Mouse (Mus musculus) urinary bladder, postnatal 10 days (tissue): Measurements from ENCODE around the gene Tln1.

Source experiments
- DNase-seq: peaks from one replicate; pipeline ENCODE4 v3.0.0; 2022; ENCODE audit warnings: low spot score

The Tln1 gene

DNA sequence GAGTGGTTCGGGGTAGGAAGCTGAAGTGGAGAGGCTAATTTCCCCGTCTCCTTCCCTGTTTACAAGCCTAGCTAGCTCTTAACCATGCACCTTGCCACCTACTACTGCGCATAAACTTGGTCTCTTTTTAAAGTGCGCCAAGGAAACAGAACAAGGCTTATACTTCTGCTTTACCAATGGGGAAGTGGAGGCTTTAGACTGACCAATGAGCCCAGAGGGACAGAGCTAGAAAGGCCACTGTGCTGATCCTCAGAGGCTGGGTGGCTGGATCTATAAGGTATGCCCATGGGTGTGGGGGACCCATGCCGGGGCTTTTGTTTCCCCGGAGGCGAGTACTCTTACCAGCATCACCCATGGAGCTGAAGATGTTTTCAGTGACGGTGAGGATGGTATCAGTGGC is 15.3 kb downstream of the Tln1 start:
- no peak for DNase-seq

DNA sequence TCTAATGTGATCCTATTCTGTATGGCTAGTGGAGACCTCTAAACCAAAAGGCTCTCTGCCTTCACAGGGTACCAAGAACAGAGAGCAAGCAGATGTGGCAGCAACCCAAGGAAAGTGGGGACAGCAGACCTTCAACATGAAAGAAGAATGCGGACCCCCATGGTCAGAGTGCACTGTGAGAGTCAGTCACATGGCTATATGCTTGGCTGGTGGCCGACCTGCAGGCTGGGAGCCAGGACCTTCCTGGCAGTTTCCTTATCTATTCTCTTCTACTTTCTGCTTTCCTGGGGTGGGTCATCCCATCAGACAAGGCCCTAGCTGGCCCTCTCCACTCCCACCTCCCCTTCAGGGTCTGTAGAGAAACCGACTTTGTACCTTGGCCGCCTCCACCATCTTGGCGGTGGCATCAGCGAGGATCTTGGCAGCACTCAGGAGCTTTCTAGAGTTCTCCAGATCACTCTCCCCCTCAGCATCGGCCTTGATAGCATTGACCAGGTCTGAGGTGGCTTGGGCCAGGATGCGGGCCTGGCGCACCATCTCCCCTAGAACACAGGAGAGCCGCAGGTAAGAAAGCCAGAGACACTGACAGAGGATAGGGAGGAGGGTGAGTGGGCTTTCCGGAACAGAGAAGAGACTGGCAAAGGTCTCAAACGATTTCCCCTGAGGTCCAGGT is 16.0 kb downstream of the Tln1 start:
- no peak for DNase-seq

DNA sequence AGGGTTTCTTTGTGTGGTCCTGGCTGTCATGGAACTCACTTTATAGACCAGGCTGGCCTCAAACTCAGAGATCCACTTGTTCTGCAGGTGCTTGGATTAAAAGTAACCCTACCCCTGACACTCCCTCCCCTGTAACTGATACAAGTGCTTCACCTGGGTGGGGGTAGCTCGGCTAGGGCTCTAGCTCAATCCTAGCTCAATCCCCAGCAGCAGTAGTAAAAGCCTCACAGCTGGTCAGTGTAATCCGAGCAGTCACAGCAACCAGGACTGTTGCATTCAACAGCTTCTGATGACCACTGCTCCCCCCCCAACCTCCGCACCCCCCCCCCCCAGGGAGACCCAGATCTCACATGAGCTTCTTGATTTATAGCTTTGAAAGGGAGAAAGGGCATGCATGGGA is 20.4 kb downstream of the Tln1 start:
- DNase-seq, result no peak

DNA sequence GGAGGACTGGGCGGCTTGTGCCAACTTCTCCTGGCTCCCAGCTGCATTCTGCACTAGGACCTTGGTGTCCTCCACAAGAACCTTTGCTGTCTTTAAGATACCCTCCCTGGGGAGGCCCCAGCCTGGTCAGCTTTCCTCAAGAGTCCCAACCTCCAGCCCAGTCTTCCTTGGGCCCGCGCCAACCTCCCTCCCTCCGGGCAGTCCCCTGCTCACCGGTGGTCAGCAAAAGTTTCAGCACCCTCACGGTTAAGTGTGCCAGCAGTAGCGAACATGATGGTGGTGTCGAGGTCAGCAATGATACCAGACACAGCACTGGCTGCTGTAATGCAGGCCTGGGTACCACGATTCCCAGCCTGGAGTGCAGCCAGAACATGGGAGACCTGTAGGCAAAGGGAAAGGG is 26.5 kb downstream of the Tln1 start:
- no peak for DNase-seq

DNA sequence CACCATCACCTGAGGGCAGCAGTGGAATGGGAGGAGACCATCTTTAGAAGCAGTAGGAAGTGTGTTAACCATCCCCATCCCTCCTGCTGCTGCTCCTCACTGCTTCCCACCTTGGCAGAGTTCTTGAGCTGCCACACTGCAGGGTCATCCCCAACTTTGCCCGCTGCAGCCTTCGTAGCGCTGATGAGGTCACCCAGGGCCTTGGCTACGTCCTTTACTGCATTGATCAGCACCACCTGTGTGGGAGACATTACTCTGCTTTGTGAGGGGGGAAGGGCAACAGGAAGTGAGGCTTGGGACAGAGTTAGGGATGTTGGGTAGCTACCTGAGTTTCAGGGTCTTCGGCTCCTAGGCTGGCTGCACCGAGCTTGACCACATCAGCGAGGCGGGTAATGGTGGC is 26.9 kb downstream of the Tln1 start:
- no peak for DNase-seq

DNA sequence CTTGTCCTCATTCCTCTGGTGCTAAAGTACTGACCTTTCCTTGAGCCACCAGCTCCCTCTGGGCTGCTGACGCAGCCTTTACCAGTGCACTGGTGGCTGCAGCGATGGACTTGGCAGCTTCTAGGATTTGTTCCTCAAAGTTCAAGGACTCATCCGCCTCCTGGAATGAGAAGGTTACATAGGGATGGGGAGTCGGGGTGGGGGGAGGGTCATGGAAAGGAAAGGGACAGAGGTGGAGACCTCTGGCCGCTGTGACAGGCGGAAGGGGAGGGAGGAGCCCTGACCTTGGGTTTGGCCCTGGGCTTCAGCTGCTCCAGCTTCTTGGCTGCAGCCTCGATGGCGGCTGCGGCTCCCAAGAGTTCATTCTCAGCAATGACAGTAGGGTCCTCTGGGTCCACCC is 29.2 kb downstream of the Tln1 start:
- DNase-seq, result no peak

DNA sequence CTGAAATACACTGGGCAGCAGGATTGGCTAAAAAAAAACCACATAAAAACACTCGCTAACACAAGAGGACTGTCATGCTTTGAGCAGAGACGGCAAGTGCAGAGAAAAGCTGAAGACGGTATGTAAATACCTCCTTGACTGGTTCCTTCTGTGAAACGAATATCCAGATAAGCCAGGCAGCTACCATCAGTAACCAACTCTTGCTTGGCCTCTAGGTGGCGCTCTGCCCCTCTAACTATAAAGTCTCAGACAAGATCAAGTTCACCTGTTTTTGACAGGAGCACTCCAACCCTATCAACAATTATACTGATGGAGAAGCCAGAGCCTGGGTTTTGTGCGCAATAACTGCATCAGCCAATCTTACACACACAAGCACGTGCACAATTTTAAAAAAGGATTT is 31.9 kb downstream of the Tln1 start:
- no peak for DNase-seq

DNA sequence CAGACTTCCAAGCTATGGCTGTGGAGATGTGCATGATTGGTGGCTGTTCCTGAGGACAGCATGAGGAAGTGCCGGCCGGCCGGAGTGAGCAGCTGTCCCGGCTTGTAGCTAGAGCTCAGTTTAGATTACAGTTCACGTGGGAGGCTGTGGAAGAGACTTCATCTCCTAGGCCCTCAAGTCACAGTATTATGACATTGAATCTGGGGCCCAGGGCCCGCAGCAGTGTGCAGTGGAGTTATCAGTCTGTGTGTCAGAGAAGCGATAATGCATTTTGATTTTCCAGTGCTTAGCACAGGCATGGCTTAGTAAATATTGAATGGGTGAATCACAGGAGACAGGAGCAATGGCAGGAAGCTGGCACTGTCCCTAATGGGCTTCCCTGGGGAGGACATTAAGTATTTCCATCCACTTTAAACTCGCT is 32.4 kb downstream of the Tln1 start:
- DNase-seq, result no peak

DNA sequence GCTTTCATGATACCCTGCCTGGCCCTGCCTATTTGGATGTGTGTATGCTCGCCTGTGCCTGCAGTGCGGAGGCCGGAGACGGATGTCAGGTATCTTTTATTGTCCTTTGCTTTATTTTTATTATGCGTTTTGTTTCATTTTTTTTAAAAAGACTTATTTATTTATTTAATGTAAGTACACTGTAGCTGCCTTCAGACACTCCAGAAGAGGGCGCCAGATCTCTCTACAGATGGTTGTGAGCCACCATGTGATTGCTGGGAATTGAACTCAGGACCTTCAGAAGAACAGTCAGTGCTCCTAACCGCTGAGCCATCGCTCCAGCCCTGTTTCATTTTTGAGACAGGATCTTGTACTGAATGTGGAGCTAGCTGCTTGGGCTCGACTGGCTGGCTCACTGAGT is 34.0 kb downstream of the Tln1 start:
- DNase-seq, result no peak

DNA sequence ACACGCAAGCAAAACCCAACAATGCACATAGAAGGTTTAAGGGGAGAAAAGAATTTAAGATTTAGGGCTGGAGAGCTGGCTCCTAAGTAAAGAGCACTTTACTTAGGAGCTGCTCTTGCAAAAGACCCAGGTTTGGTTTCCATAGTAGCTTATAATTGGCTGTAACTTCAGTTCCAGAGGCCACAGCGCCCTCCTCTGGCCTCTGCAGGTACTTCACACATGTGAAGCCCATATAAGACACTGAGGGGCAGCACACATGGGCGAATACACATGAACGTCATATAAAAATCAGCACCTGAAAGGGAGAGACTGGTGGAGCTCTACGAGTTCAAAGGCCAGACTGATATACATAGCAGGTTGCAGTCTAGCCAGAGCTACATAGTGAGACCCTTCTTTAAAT is 34.6 kb downstream of the Tln1 start:
- DNase-seq, result no peak

DNA sequence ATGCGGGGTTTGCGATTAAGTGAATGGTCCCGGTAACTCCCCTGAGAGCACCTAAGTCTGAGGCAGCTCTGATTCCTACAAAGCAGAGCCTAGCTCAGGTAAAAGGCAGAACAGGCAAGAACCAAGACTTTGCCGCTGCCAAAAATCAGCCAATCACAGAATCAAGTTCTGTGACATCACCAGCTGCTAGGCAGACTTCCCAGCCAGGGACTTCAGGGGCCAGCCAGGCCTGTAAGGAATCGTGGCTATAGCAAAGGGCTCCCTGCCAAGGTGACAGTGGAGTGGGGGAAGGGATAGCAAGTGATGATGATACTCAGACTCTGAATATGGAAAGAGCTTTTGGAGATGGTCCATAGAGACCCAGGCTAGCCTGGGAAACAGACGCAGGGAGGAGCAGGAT is 42.5 kb downstream of the Tln1 start:
- peak; percentile 73 for DNase-seq

DNA sequence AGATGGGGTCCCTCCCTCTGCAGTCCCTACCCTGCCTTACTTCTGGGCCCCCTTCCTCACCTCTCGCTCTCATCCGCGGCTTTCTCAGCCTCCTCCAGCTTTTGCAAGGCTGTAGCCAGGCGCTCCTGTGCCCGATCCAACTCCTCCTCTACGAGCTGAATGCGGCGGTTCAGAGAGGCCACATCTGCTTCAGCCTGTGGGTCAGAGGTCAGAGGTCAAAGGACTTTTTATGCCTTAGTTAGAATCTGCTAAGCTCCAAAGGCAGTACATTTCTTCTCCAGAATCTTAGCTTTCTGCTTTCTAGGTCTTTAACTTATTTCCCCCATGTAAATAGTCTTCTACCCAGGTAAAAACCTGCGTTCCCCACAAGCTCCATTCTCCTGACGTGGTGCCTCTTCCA is 42.9 kb downstream of the Tln1 start:
- no peak for DNase-seq

DNA sequence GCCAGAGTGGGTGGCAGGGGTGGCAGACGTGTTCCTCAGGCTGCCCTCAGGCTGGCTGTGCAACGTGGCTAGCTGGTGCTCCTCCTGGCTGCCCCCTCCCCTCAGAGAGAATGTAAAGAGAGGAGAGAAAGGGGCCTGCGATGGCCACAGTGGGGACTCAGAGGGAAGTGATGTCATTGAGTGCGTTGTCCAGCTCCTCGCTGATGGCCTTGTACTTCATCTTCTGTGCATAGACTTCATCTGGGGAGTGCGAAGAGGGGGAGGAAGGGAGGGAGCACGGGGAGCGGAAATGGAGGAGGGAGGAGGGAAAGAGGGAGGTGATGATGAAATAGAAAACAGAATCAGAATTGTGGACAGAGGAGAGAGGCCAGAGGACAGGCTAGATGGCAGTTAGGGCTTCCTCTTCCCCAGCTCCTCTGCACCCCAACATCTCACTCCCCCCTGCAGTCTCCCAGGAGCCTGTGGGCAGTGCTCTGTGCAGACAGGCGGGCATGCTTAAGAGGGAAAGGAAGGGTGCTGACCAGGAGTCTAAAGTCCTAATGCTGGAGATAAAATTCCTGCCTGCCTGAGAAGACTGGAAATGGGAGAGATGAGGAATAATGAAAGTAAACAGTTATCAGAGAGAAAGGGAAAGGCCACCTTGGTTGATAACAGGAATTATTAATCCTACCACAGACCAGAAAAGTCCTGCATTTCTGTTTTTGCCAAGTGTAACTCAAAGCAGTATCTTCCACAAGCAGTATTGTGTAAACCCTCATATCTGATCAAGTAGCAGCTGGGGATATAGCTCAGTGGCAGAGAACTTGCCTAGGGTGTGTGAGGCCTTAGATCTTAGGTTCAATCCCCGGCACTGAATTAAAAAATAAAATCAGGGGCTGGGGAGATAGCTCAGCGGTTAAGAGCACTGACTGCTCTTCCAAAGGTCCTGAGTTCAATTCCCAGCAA is 46.5 kb downstream of the Tln1 start:
- DNase-seq, result no peak

DNA sequence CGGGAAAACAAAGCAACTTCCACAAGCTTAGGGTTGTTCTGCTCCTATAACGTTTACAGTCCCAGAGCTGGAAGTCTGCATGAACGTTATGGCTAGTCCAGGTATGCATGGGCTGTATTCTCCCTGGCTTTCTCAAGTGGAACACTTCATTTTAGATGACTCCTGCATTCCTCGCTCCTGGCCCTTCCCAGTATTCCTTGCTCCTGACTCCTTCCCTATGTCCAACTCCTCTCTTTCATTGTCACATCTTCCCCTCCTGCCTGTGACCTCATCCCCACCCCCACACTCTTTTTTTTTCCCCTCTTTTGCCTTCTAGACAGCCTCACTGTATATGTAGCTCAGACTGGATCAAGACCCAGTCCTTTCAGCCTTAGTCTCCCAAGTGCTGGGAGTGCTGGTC is 48.7 kb downstream of the Tln1 start:
- no peak for DNase-seq

DNA sequence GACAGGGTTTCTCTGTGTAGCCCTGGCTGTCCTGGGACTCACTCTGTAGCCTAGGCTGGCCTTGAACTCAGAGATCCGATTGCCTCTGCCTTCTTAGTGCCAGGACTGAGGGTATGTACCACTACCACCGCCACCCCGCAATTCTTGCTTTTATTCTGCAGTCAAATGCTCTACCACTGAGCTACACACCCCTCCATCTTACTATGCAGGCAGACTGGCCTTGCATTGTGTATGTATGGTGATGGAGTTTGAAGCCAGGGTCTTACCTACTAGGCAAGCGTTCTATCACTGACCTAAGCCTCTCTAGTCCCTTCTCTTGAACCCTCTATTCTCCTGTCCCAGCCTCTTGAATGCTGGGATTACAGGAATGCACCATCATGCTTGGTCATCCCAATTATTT is 49.2 kb downstream of the Tln1 start:
- DNase-seq, result no peak

DNA sequence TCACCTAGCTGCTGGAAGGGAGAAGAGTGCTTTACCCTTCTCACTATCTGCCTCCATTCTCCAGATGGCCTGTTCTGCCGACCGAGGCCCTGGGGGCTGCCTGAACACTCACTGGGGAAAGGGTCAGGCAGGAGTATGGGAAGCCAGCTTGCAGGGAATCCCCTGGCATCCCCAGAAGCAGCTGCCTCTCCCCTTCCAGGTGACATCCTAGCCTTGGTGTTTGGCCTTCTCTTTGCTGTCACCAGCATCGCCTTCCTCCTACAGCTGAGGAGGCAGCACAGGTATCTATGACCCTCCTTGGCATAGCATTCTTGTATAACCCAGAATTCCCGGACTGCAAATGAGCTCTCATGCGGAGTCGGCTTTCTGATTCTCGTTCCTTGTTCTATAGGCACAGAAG is 49.8 kb downstream of the Tln1 start:
- DNase-seq, result no peak

DNA sequence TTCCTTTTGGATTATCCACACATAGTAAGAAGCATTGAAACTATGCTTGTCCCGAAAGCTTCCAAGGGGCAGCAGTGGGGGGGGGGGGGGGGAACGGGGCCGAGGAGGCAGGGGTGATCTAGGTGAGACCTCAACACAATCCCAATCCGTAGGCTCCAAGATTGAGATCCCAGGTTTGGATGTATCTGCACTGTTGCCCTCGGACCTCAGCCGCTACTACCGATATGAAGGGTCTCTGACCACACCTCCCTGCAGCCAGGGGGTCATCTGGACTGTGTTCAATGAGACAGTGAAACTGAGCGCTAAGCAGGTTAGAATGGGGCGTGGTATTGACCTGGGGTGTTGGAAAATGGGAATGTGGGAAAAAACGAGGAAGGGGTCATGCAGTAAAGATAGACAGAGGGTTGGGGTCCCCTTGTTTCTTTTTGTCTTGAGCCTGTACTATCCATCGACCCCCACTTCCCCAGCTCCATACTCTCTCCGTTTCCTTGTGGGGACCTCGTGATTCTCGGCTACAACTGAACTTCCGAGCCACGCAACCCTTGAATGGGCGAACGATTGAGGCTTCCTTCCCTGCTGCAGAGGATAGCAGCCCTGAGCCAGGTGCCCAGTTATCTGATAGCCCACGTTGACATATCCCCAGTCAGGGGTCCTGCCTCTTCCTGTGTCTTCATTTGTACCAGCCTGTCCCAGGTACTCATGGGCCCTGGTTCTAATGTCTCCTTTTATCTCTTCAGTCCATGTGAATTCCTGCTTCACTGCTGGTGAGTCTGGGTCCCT is 50.6 kb downstream of the Tln1 start:
- no peak for DNase-seq

DNA sequence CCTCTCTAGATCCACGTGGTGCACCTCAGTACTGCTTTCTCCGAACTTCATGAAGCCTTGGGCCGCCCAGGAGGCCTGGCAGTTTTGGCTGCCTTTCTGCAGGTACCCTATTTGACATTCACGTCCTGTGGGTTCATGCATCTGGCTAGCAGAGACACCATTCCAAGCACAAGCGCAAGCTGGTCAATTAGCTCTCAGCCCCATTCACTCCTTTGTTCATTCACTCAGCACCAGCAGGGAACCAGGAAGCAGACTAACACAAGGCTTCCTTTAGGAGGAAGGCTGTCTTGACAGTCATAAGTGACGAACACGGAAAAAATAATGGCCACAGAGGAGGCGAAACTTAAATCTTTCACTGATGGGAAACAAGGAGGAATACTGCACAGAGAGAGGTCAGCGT is 53.4 kb downstream of the Tln1 start:
- DNase-seq, result no peak

DNA sequence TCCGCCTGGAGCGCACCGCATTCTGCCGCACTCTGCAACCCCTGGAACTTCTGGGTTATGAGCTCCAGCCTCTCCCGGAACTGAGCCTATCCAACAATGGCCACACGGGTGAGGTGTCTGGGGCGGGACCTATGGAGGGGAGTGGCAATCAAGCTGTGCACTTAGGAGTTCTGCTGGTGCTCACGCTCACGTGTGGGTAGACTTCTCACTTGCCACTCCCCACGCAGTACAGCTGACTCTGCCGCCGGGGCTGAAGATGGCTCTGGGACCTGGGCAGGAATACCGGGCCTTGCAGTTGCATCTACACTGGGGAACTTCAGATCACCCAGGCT is 53.9 kb downstream of the Tln1 start:
- DNase-seq, result no peak

DNA sequence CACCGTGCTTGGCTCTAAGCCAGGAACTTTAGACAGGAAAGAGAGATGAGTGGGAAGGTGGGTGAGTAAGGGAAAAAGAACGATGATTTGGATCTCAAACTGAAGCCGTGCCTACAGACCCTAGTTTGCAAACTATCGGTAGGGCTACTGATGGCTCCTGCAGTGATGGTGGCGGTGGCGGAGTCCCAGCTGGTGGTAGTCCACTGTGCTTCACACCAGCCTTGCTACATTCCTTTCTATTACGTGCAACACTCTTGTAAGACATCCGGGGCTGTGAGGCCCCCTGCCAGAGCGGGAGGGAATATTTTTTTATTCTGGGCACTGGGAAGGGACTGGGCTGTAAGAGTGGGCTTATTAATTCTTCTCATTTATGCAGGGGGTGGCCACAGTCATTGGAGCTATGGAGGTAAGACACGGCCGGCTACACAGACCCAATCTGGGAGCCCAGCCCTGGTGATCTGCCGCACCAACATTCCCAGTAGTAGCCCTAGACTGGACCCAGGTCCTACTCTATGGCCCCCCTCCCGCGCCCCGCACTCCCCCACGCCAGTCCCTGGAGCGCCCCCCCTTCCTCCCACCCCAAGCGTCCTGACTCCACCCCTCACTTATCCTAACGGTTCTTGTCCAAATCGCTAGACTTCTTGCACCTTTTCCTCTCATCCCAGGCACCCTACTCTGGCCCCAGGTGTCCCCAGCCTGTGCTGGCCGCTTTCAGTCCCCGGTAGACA is 54.4 kb downstream of the Tln1 start:
- no peak for DNase-seq

DNA sequence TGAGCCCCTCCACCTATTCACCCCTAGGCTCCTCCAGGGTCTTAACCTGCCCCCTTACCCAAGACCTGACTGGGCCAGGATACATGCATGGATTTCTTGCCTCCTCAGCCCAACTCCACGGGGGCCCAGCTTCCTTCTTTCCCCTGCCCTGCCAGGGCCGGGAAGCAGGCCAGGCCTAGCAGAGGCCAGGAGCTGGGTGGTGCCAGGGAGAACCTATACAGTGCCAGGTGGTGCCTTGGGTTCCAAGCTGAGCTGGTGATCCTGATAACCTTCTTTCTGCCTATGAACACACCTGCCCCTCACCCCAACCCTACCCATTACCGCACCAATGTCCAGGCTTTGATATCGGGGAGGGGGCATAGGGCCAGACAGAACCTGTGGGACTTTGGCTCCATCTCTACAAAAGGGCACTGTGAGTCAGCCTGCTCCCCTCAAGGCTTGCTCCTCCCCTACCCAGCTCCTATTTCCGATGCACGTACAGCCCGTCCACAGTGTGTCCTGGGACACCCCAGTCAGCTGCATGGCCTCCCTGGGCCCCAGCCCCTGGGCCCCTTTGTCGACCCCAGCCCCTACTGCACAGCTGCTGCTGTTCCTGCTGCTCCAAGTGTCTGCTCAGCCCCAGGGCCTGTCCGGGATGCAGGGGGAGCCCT is 55.8 kb downstream of the Tln1 start, which contains the start of gene Car9:
Gene Car9 (plus strand): TSS at position 431 of the 650 bp plus-strand sequence.
- no peak for DNase-seq

DNA sequence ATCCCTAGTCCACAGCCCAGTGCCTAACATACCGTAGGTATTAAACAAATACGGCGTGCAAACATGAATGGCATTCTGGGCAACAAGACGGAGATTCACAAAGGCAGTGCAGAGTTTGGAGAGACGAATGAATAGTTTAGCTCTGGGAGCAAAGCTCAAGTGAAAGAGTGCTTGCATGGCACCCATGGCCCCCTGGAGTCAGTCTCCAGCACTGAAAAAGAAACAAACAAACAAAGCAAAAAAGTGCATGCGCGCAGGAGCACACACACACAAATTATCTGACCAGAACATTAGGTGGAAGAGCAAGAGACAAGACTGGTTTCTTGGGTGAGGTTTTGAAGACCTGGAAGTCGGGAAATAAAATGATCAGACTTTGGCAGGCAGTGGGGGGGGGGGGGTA is 56.4 kb downstream of the Tln1 start:
- DNase-seq, result no peak
